Mouse (Mus musculus): ENCODE results near the gene Gm20422.

Gene Gm20422

GRCm38 (mm10) chr8:69774503-69775148 lies at the start of gene Gm20422:
Gm20422 (minus strand) TSS chr8:69774886.
- in situ Hi-C loops (cut with MboI, MseI), result no loop called here

GRCm38 (mm10) chr8:69822386-69823191 lies 47.9 kb upstream of the Gm20422 start, which contains the start of gene Lpar2:
Lpar2 (plus strand) TSS chr8:69822429.
- in situ Hi-C loops (cut with MboI, MseI), result no loop called here

- in situ Hi-C loops (cut with MboI, MseI), result no loop called here
Measured at GRCm38 (mm10) chr8:69821971-69822385, 47.3 kb upstream of the Gm20422 start.

GRCm38 (mm10) chr8:69820466-69820865 lies 45.8 kb upstream of the Gm20422 start:
- in situ Hi-C loops (cut with MboI, MseI), result no loop called here

- in situ Hi-C loops (cut with MboI, MseI), result no loop called here
Measured at GRCm38 (mm10) chr8:69815396-69815795, 40.7 kb upstream of the Gm20422 start.

- in situ Hi-C loops (cut with MboI, MseI), result no loop called here
Measured at GRCm38 (mm10) chr8:69814881-69815280, 40.2 kb upstream of the Gm20422 start.

- in situ Hi-C loops (cut with MboI, MseI), result no loop called here
Measured at GRCm38 (mm10) chr8:69809820-69810219, 35.1 kb upstream of the Gm20422 start.

- in situ Hi-C loops (cut with MboI, MseI), result no loop called here
Measured at GRCm38 (mm10) chr8:69808864-69809403, 34.2 kb upstream of the Gm20422 start.

- in situ Hi-C loops (cut with MboI, MseI), result no loop called here
Measured at GRCm38 (mm10) chr8:69808094-69808863, 33.6 kb upstream of the Gm20422 start, which contains the start of gene Gmip. Gmip (plus strand) TSS chr8:69808679.

- in situ Hi-C loops (cut with MboI, MseI), result no loop called here
Measured at GRCm38 (mm10) chr8:69807236-69807635, 32.5 kb upstream of the Gm20422 start.

GRCm38 (mm10) chr8:69805491-69805890 lies 30.8 kb upstream of the Gm20422 start:
- in situ Hi-C loops (cut with MboI, MseI), result no loop called here

GRCm38 (mm10) chr8:69805086-69805485 lies 30.4 kb upstream of the Gm20422 start:
- in situ Hi-C loops (cut with MboI, MseI), result no loop called here

- in situ Hi-C loops (cut with MboI, MseI), result no loop called here
Measured at GRCm38 (mm10) chr8:69804537-69804936, 29.9 kb upstream of the Gm20422 start.

GRCm38 (mm10) chr8:69803366-69803765 lies 28.7 kb upstream of the Gm20422 start:
- in situ Hi-C loops (cut with MboI, MseI), result no loop called here

- in situ Hi-C loops (cut with MboI, MseI), result no loop called here
Measured at GRCm38 (mm10) chr8:69802216-69802615, 27.5 kb upstream of the Gm20422 start.

GRCm38 (mm10) chr8:69801796-69802195 lies 27.1 kb upstream of the Gm20422 start:
- in situ Hi-C loops (cut with MboI, MseI), result no loop called here

GRCm38 (mm10) chr8:69799946-69800345 lies 25.3 kb upstream of the Gm20422 start:
- in situ Hi-C loops (cut with MboI, MseI), result no loop called here

GRCm38 (mm10) chr8:69799261-69799660 lies 24.6 kb upstream of the Gm20422 start:
- in situ Hi-C loops (cut with MboI, MseI), result no loop called here

- in situ Hi-C loops (cut with MboI, MseI), result no loop called here
Measured at GRCm38 (mm10) chr8:69797661-69798060, 23.0 kb upstream of the Gm20422 start.

GRCm38 (mm10) chr8:69796721-69797345 lies 22.1 kb upstream of the Gm20422 start:
- in situ Hi-C loops (cut with MboI, MseI), result no loop called here

- in situ Hi-C loops (cut with MboI, MseI), result loop anchor here (5.0 kb wide), 1 partner anchor 78 kb away; no protein-coding TSS in a partner anchor
Measured at GRCm38 (mm10) chr8:69794901-69795300, 20.2 kb upstream of the Gm20422 start.
